Mouse (Mus musculus) brain, embryonic 14.5 days (tissue): ENCODE results near the gene Epha8.

ENCODE experiments used
- CTCF ChIP-seq: fragments of 200-500 bp; IDR thresholded peaks from 2 replicates; pipeline ENCODE4 v1.5.1; 2012; ENCODE audit warnings: inconsistent platforms, mild to moderate bottlenecking, moderate library complexity, borderline replicate concordance; ENCODE audit not compliant: insufficient read depth, insufficient read length; ENCODE audit errors: extremely low read depth
- POLR2A ChIP-seq: fragments of 200-500 bp; IDR thresholded peaks from 2 replicates; pipeline ENCODE4 v1.6.1; 2012; ENCODE audit warnings: mild to moderate bottlenecking, inconsistent platforms, borderline replicate concordance; ENCODE audit not compliant: poor library complexity, insufficient read depth, insufficient read length, severe bottlenecking; ENCODE audit errors: extremely low read depth

DNA sequence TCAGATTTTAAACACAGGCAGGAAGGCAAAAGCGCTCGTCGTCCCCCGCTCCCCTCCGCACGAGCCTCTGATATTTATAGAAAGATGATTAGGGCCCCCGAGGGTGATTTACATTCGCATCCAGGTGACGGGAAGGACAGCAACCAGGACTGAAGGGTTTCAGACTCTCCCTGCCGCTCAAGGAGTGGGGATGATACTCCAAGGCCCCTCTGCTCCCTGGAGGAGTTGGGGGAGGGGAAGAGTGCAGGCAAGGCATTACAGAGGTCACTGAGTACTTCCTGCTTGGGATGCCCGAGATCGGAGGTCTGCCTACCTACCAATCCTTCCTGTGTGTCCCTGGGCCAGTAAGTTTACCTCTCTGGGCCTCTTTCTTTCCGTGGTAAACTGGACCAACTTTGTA is 13.4 kb downstream of the Epha8 start:
- TF ChIP-seq CTCF (no peak), POLR2A (no peak)
